Mouse (Mus musculus) right cerebral cortex, postnatal 36 days (tissue): ENCODE measurements around the gene Fbxw10.

Experiments
- DNase-seq, 2 experiments: peaks; one replicate each; pipeline ENCODE4 v3.0.0; 2022; ENCODE audit warnings: low spot score in 2 of 2, mixed read lengths in 1 of 2

Gene Fbxw10

GRCm38 (mm10) chr11:62846961-62847654 is at the start of gene Fbxw10:
Gene Fbxw10, plus strand, starts transcription at chr11:62847069.
- DNase-seq = no peak

- DNase-seq = no peak
These were observed 42.8 kb upstream of the Fbxw10 start for GRCm38 (mm10) chr11:62804119-62804518.

DNA sequence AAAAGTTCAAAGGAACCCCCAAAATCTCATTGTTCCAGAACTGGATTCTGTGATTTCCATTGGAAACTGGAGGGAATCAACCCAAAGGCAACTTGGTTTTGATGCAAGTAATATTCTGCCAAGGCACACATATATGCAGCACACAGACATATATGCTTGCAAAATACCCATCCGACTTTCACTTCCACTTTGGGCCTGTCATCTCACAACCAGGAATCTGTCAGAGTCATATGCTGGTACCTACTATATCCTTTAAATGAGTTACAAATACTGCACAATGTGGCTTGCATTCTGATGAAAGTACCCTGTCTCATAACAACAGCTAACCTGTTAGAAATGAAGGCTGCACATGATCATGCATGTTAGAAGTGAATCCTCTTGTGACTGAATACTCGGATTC is 38.9 kb upstream of the Fbxw10 start:
- no peak for DNase-seq

- no peak for DNase-seq
These were observed 37.7 kb upstream of the Fbxw10 start for GRCm38 (mm10) chr11:62809201-62809600.

DNA sequence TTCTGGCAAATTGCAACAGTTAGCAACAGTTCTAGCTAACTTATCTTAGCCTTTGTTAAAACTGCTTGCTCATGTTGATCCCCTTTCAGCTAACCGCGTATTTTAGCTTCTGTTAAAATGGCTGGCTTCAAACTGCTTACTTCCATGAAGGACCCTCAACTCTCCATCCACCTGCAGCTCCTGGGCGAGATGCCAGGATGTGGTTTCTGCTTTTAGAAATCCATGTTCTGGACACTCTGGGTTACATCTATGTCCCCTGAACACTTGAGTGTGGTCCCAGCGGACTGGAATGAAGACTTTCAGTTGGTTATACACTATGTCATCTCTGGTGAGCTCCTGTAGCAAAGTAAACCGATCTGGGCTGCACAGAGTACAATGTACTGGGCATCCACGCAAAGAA is 34.6 kb upstream of the Fbxw10 start:
- no peak for DNase-seq

- no peak for DNase-seq
These were observed 33.4 kb upstream of the Fbxw10 start for GRCm38 (mm10) chr11:62813497-62813896.

GRCm38 (mm10) chr11:62813970-62814624 is 32.8 kb upstream of the Fbxw10 start:
- no peak for DNase-seq

- DNase-seq = no peak
These were observed 32.2 kb upstream of the Fbxw10 start for GRCm38 (mm10) chr11:62814625-62815024.

DNA sequence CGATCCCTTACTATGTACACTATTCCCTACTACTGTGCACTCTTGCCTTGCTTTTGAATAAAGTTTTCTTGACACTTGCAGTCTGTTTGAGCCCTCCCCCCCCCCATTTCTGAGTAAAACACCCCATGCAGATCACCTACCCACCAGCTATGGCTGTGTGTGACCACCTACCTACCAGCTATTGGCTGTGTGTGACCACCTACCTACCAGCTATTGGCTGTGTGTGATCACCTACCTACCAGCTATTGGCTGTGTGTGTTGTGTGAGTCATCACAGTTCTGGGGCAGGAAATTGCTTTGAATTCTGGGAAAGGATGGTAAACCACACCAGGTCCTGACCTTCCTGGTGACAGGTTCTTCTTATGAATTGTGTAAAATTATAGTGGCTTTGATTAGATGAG is 31.4 kb upstream of the Fbxw10 start:
- DNase-seq = no peak

DNA sequence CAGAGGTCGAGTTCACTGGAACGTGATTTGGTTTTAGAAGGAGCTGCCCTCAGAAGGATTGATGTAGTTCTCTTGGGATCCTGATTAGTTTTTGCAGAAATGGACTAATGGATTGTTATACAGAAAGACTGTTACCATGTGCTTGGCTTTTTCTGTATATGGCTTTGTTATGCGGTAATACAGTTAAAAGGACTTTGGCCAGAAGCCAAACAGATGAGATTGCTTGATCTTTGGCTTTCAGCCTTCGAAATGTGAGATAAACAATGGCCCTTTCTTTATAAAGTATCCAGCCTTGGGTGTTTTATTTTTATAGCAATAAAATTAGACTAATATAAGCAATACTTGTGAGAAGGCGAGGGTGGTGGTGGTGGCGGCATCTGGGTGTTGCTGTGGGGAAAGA is 30.3 kb upstream of the Fbxw10 start:
- no peak for DNase-seq

GRCm38 (mm10) chr11:62819059-62819686 is 27.7 kb upstream of the Fbxw10 start:
- DNase-seq = no peak

DNA sequence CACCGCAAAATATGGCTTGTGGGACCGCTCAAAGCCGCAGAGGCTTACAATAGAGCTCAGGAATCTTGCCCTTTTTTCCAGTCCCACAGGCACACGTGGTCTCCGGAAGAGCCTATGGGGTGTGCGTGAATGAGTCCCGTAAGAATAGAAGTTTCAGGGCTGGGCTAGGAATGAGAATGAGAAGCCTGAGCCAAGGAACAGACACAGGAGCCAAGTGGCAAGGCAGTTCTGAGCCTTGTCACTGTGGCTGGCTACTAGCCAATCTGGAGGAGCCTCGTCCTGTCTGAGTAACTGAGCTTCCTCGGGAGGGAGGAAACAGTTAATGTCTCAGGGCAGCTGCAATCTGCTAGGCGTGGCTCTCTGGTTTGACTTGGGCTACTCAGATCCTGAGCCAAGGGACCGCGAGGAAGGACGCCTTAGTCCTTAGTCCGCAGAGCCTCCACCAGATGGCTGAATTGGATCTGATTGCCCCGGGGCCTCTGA is 26.8 kb upstream of the Fbxw10 start, which contains the start of gene Trim16:
TSS of gene Trim16 (plus strand) at position 173 of the 483 bp plus-strand sequence.
- DNase-seq = peak; percentile 3 to 8

DNA sequence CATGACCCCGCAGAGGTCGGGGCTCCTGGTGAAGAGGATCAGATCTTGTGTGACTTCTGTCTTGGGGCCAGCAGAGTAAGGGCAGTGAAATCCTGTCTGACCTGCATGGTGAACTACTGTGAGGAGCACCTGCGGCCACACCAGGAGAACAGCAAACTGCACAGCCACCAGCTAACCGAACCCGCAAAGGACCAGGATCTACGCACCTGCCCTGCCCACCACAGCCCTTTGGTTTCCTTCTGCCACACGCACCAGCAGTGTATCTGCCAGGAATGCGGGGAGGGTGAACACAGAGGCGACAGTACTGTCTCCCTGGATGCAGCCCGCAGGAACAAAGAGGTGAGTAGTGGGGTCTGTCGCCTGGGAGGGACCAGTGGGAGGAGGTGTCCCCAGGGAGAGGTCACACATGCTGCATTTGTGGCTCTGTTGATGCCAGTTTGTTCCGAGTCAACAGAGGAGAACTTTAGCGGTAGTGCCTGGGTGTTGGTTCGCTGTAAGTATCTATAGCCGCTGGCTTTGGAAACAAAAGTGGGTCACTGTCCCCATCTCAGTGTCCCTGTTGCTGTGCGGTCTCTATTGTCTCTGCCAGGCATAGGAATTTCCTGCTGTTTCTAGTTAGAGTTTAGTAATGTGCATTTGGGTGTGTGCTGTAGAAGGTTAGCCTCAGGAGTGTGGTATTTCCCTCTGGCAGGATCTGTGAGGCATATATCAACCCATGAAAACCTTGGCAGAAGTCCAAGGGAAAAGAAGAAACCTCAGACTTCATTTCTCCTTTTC is 26.0 kb upstream of the Fbxw10 start:
- DNase-seq = no peak

DNA sequence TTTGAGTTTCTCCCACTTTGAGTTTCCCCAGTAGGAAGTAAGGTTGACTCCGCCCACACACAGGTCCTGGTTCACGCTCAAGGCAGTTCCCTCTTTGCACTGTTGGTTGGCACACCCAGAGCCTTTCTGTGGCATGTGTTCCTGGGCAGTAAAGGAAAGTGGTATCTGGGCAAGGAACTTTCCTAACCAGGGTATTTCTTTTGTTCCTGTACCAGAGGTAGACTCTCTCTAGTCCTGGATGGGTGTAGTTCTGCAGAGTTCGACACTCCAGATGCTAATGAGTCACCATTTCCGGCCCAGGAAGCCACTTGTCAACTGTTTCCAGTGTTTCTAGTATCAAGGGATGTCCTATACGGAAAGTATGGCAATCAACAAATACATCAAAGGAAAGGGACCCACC is 25.0 kb upstream of the Fbxw10 start:
- DNase-seq = no peak

DNA sequence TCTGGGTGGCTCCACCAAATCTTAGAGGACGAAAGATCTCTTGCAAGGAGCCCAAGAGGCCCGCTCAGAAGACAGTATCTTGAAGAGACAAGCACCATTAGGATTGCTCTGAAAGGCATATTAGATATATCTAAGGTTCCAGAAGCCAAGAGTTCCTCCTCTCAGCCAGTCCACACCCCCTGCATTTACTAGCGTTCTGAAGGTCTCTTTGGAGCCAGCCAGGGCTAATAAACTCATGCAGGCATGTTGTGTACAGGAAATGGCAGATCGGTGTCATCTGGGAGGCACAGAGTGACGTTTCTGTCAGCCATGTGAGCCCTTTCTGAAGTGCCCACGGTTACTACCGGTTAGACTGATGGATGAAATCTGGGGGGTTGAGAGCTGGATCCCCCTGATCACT is 22.7 kb upstream of the Fbxw10 start:
- DNase-seq = no peak

- no peak for DNase-seq
These were observed 21.4 kb upstream of the Fbxw10 start for GRCm38 (mm10) chr11:62825222-62826105.

- no peak for DNase-seq
These were observed 20.6 kb upstream of the Fbxw10 start for GRCm38 (mm10) chr11:62826106-62826733.

GRCm38 (mm10) chr11:62827135-62827534 is 19.7 kb upstream of the Fbxw10 start:
- no peak for DNase-seq

- no peak for DNase-seq
These were observed 19.0 kb upstream of the Fbxw10 start for GRCm38 (mm10) chr11:62827911-62828310.

DNA sequence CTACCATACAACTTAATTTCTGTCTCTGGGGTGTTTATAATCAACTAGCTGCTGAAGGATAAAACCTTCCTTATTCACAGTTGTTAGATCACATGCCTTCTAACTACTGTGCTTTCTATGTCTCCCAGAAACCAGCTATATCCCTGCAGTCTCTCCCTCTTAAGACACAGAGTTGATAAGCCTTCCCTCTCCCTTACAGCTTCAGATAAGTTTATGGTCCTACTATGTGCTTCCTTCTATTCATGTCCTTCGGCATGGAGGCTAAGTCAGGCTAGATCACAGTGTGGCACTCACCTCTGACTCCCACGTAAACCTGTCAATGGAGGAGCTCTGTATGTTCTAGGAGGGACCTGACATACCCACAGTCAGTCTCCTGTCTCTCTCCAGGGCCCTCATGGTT is 16.5 kb upstream of the Fbxw10 start:
- DNase-seq = no peak

GRCm38 (mm10) chr11:62831906-62832305 is 15.0 kb upstream of the Fbxw10 start:
- no peak for DNase-seq
